Mouse (Mus musculus) midbrain, embryonic 15.5 days (tissue): Measurements from ENCODE around the gene Gm36176. TPM values are rescaled to one million over a fixed set of nuclear protein-coding genes. Genes with fewer than 3 reads are reported as not detected.
A peak's percentile ranks its signal among the peaks of the same experiment; 100 is the strongest.
"Not testable (repeated sequence)": the region's sequence is repeated elsewhere in the genome, so short reads cannot be mapped to it uniquely, and the experiment has no call there.

Source experiments
- ATAC-seq: fragments of 200-750 bp; cut with Nextera tagmentation; replicated peaks from 2 replicates; pipeline ENCODE4 v1.8.0; 2017; ENCODE audit warnings: moderate TSS enrichment
- H3K27ac ChIP-seq: fragments of 300-500 bp; sonication (generic); 2 replicates; pipeline ENCODE4 v1.5.1; 2015; ENCODE audit warnings: mild to moderate bottlenecking, inconsistent platforms
- H3K27me3 ChIP-seq: fragments of 300-500 bp; sonication (generic); replicated peaks from 2 replicates; pipeline ENCODE4 v1.6.1; 2015; ENCODE audit warnings: inconsistent platforms
- H3K36me3 ChIP-seq: fragments of 300-500 bp; sonication (generic); replicated peaks from 2 replicates; pipeline ENCODE4 v1.6.1; 2015; ENCODE audit warnings: inconsistent platforms
- H3K4me1 ChIP-seq: fragments of 300-500 bp; sonication (generic); 2 replicates; pipeline ENCODE4 v1.6.1; 2015; ENCODE audit warnings: inconsistent platforms
- H3K4me2 ChIP-seq: fragments of 300-500 bp; sonication (generic); 2 replicates; pipeline ENCODE4 v1.6.1; 2015; ENCODE audit warnings: inconsistent platforms, mild to moderate bottlenecking, moderate library complexity
- H3K4me3 ChIP-seq: fragments of 300-500 bp; sonication (generic); 2 replicates; pipeline ENCODE4 v1.5.1; 2015; ENCODE audit warnings: mild to moderate bottlenecking, inconsistent platforms
- H3K9ac ChIP-seq: fragments of 300-500 bp; sonication (generic); 2 replicates; pipeline ENCODE4 v1.6.1; 2015; ENCODE audit warnings: mild to moderate bottlenecking, inconsistent platforms
- H3K9me3 ChIP-seq: fragments of 300-500 bp; sonication (generic); 2 replicates; pipeline ENCODE4 v1.6.1; 2016; ENCODE audit warnings: inconsistent platforms
- WGBS: fragments of 180-500 bp; shearing (Covaris S2); methylation state at CpG from one replicate; pipeline ENCODE4 v1.1.7; 2015; ENCODE audit warnings: mixed read lengths; 5-methylcytosine and 5-hydroxymethylcytosine counted together
- polyA plus RNA-seq: library from polyadenylated mRNA; unstranded; fragments of >200 nt; fragmentation: Nextera tagmentation; extraction: Ambion mirVana; gene quantifications from 2 replicates; pipeline ENCODE4 v1.2.1, GENCODE M21; 2015

Gene Gm36176
- polyA plus RNA-seq: not detected in 2 replicates

GRCm38 (mm10) chr10:77846503-77846902 is at the start of gene Gm36176:
Gene Gm36176 (plus strand): TSS chr10:77846803.
- H3K4me2 ChIP-seq: no peak within 1 kb of the TSS
- no peak within 1 kb of the TSS for H3K27ac ChIP-seq
- H3K9me3 ChIP-seq: peaks cover 4% of the 10 kb centered on the region; the same call in 1 of the 2 replicates
- no peak within 1 kb of the TSS for H3K9ac ChIP-seq
- H3K4me1 ChIP-seq: no peaks in the 10 kb centered on the region
- H3K4me3 ChIP-seq: no peak within 1 kb of the TSS
- H3K27me3 ChIP-seq: no peaks in the 10 kb centered on the region
- ATAC-seq: no peak
- no peaks in the 10 kb centered on the region for H3K36me3 ChIP-seq
- WGBS: 73% methylated on average over 3 of the region's 3 CpGs

- ATAC-seq: no peak
- no peak overlapping the region for H3K27ac ChIP-seq
- H3K27me3 ChIP-seq: no peaks in the 10 kb centered on the region
These were observed 48.9 kb upstream of the Gm36176 start for GRCm38 (mm10) chr10:77797677-77798076.

GRCm38 (mm10) chr10:77798164-77798920 is 48.3 kb upstream of the Gm36176 start:
- not testable (repeated sequence) for ATAC-seq, H3K4me2 ChIP-seq, H3K9me3 ChIP-seq, H3K4me1 ChIP-seq, H3K4me3 ChIP-seq, H3K36me3 ChIP-seq, H3K27me3 ChIP-seq, H3K27ac ChIP-seq, H3K9ac ChIP-seq
- WGBS: 39% methylated on average over 3 of the region's 3 CpGs

More at GRCm38 (mm10) chr10:77797677-77798076, 48.9 kb upstream of the Gm36176 start:
- Histone ChIP-seq H3K9ac (no peak overlapping the region), H3K4me3 (no peak overlapping the region), H3K4me2 (no peak overlapping the region), H3K4me1 (no peaks in the 10 kb centered on the region), H3K9me3 (no peaks in the 10 kb centered on the region), H3K36me3 (no peaks in the 10 kb centered on the region)
- 14% methylated on average over 3 of the region's 3 CpGs for WGBS

GRCm38 (mm10) chr10:77798921-77799508 is 47.6 kb upstream of the Gm36176 start, which contains the start of gene Gm19668:
Gene Gm19668 (minus strand): TSS chr10:77799133.
- H3K27ac ChIP-seq: no peak within 1 kb of the TSS
- no peaks in the 10 kb centered on the region for H3K9me3 ChIP-seq
- no peak within 1 kb of the TSS for H3K9ac ChIP-seq
- no peak within 1 kb of the TSS for H3K4me3 ChIP-seq
- ATAC-seq: no peak
- 70% methylated on average over 8 of the region's 8 CpGs for WGBS
- H3K27me3 ChIP-seq: no peaks in the 10 kb centered on the region
- H3K4me2 ChIP-seq: no peak within 1 kb of the TSS
- H3K36me3 ChIP-seq: no peaks in the 10 kb centered on the region
- H3K4me1 ChIP-seq: no peaks in the 10 kb centered on the region

GRCm38 (mm10) chr10:77804095-77804494 is 42.5 kb upstream of the Gm36176 start:
- no peak overlapping the region for H3K4me3 ChIP-seq
- H3K27ac ChIP-seq: no peak overlapping the region
- no peaks in the 10 kb centered on the region for H3K27me3 ChIP-seq
- no peak overlapping the region for H3K9ac ChIP-seq
- no peaks in the 10 kb centered on the region for H3K4me1 ChIP-seq
- WGBS: 89% methylated on average over 3 of the region's 3 CpGs
- H3K36me3 ChIP-seq: no peaks in the 10 kb centered on the region
- no peaks in the 10 kb centered on the region for H3K9me3 ChIP-seq
- H3K4me2 ChIP-seq: no peak overlapping the region
- ATAC-seq: no peak

GRCm38 (mm10) chr10:77811743-77812142 is 34.9 kb upstream of the Gm36176 start, which contains the start of gene Gm9507:
Gene Gm9507 (minus strand): TSS chr10:77811843.
- Histone ChIP-seq H3K27ac (no peak within 1 kb of the TSS), H3K4me1 (no peaks in the 10 kb centered on the region), H3K9ac (no peak within 1 kb of the TSS), H3K36me3 (no peaks in the 10 kb centered on the region), H3K9me3 (no peaks in the 10 kb centered on the region), H3K4me2 (no peak within 1 kb of the TSS), H3K27me3 (no peaks in the 10 kb centered on the region), H3K4me3 (no peak within 1 kb of the TSS)
- ATAC-seq: no peak
- WGBS: 63% methylated on average over 5 of the region's 5 CpGs

GRCm38 (mm10) chr10:77814382-77814781 is 32.2 kb upstream of the Gm36176 start, which contains the start of gene Gm2696:
Gene Gm2696 (plus strand): TSS chr10:77814682.
- Histone ChIP-seq H3K4me1 (peaks cover 3% of the 10 kb centered on the region; the same call in 1 of the 2 replicates), H3K9me3 (no peaks in the 10 kb centered on the region), H3K27ac (no peak within 1 kb of the TSS), H3K9ac (no peak within 1 kb of the TSS), H3K4me3 (no peak within 1 kb of the TSS), H3K4me2 (no peak within 1 kb of the TSS), H3K27me3 (no peaks in the 10 kb centered on the region), H3K36me3 (no peaks in the 10 kb centered on the region)
- ATAC-seq: no peak
- WGBS: 60% methylated on average over 4 of the region's 4 CpGs

GRCm38 (mm10) chr10:77815514-77815913 is 31.1 kb upstream of the Gm36176 start:
- WGBS: 31% methylated on average over 5 of the region's 5 CpGs
- Histone ChIP-seq H3K36me3 (no peaks in the 10 kb centered on the region), H3K9me3 (no peaks in the 10 kb centered on the region), H3K4me3 (no peak overlapping the region), H3K27me3 (no peaks in the 10 kb centered on the region), H3K4me2 (no peak overlapping the region), H3K9ac (no peak overlapping the region), H3K27ac (no peak overlapping the region), H3K4me1 (peaks cover 3% of the 10 kb centered on the region; the same call in 1 of the 2 replicates)
- no peak for ATAC-seq

- Histone ChIP-seq H3K9me3 (no peaks in the 10 kb centered on the region), H3K4me2 (no peak overlapping the region), H3K4me3 (no peak overlapping the region), H3K9ac (no peak overlapping the region), H3K4me1 (peaks cover 3% of the 10 kb centered on the region; the same call in 1 of the 2 replicates), H3K27ac (peak overlapping the region; percentile 34; the same call in 1 of the 2 replicates), H3K27me3 (no peaks in the 10 kb centered on the region), H3K36me3 (no peaks in the 10 kb centered on the region)
- peak; percentile 78 for ATAC-seq
- WGBS: 99% methylated on average over 4 of the region's 4 CpGs
These were observed 28.1 kb upstream of the Gm36176 start for GRCm38 (mm10) chr10:77818523-77818922.

- 28% methylated on average over 4 of the region's 4 CpGs for WGBS
- peak overlapping the region; percentile 18; the same call in 1 of the 2 replicates for H3K4me2 ChIP-seq
- peaks cover 3% of the 10 kb centered on the region; the same call in 1 of the 2 replicates for H3K4me1 ChIP-seq
- no peaks in the 10 kb centered on the region for H3K27me3 ChIP-seq
- no peaks in the 10 kb centered on the region for H3K36me3 ChIP-seq
- H3K4me3 ChIP-seq: no peak overlapping the region
- peak overlapping the region; percentile 34; the same call in 1 of the 2 replicates for H3K27ac ChIP-seq
- no peak overlapping the region for H3K9ac ChIP-seq
- H3K9me3 ChIP-seq: no peaks in the 10 kb centered on the region
- ATAC-seq: no peak
These were observed 27.4 kb upstream of the Gm36176 start for GRCm38 (mm10) chr10:77819203-77819602.

GRCm38 (mm10) chr10:77826951-77827350 is 19.7 kb upstream of the Gm36176 start, which contains the start of gene Krtap10-4:
Gene Krtap10-4 (minus strand): TSS chr10:77827095.
- Histone ChIP-seq H3K36me3 (no peaks in the 10 kb centered on the region), H3K4me3 (no peak within 1 kb of the TSS), H3K4me2 (no peak within 1 kb of the TSS), H3K9ac (no peak within 1 kb of the TSS), H3K27me3 (no peaks in the 10 kb centered on the region), H3K4me1 (no peaks in the 10 kb centered on the region), H3K27ac (no peak within 1 kb of the TSS), H3K9me3 (no peaks in the 10 kb centered on the region)
- no peak for ATAC-seq
- whole genome bisulfite sequencing: 57% methylated on average over 6 of the region's 6 CpGs

- Histone ChIP-seq H3K4me3 (no peak within 1 kb of the TSS), H3K36me3 (no peaks in the 10 kb centered on the region), H3K4me1 (no peaks in the 10 kb centered on the region), H3K9ac (no peak within 1 kb of the TSS), H3K27ac (no peak within 1 kb of the TSS), H3K4me2 (no peak within 1 kb of the TSS), H3K27me3 (no peaks in the 10 kb centered on the region), H3K9me3 (no peaks in the 10 kb centered on the region)
- WGBS: 71% methylated on average over 9 of the region's 9 CpGs
- no peak for ATAC-seq
These were observed 11.0 kb upstream of the Gm36176 start, which contains the start of gene Krtap10-10 for GRCm38 (mm10) chr10:77835647-77836046. Gene Krtap10-10 (plus strand): TSS chr10:77835947.
